Mouse (Mus musculus) kidney, adult 2 months (tissue): ENCODE measurements at regions not wholly inside any gene's neighbourhood (a gene's known extent, or its start where the extent isn't known, plus 50 kb on each side); places are given as distances from the start of the nearest gene placed in this dataset.

ENCODE experiments used
- CTCF ChIP-seq: fragments of 200-500 bp; conservative IDR thresholded peaks from 2 replicates; pipeline ENCODE4 v1.5.1; 2011; ENCODE audit warnings: low read depth, mild to moderate bottlenecking, control low read depth, low read length, moderate library complexity, mixed read lengths; ENCODE audit not compliant: insufficient read depth, insufficient read length
- POLR2A ChIP-seq: fragments of 200-500 bp; IDR thresholded peaks from one replicate; pipeline ENCODE4 v1.6.1; 2011; ENCODE audit warnings: low read depth, low read length, control low read depth

DNA sequence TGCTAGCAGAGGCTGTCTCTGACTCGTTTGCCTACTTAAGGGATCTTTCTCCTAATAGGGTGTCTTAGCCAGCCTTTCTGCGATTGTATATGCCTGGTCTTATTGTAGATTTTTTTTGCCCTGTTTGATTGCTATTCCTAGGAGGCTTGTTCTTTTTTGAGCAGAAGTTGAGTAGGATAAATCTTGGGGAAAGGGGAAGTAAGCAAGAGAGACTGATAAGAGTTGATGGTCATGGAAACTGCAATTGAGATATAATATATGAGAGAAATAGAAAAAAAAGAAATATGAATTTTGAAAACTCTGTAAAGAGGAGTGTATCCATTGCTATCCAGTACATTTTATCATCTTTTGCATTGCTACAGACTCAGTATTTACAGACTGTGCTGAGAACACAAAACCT, 1805.0 kb downstream of the Olfm4 start:
- TF ChIP-seq CTCF (no peak), POLR2A (no peak)
